Mouse (Mus musculus) cerebellum, adult 2 months (tissue): ENCODE results near the gene Trim11.

ENCODE experiments used
- CTCF ChIP-seq: fragments of 200-500 bp; IDR thresholded peaks from 2 replicates; pipeline ENCODE4 v1.5.1; 2011; ENCODE audit warnings: low read depth, mild to moderate bottlenecking, control low read depth, low read length, moderate library complexity, borderline replicate concordance; ENCODE audit not compliant: insufficient read depth
- POLR2A ChIP-seq: fragments of 200-500 bp; IDR thresholded peaks from 2 replicates; pipeline ENCODE4 v1.6.1; 2011; ENCODE audit warnings: low read length, control low read depth, borderline replicate concordance; ENCODE audit not compliant: insufficient read depth

GRCm38 (mm10) chr11:58978027-58978705 is at the start of gene Trim11:
- peak; percentile 80; the same call in 1 of the 2 replicates for TF ChIP-seq POLR2A
- TF ChIP-seq CTCF = no peak
